Mouse (Mus musculus): ENCODE measurements around the gene Pcyt1b. TPM values are rescaled to one million over a fixed set of nuclear protein-coding genes. Genes with fewer than 3 reads are reported as not detected.

The Pcyt1b gene
- 7.2 and 9.6 TPM in 2 replicates for polyA plus RNA-seq (2014; fragmentation: Nextera tagmentation; extraction: Ambion mirVana)

DNA sequence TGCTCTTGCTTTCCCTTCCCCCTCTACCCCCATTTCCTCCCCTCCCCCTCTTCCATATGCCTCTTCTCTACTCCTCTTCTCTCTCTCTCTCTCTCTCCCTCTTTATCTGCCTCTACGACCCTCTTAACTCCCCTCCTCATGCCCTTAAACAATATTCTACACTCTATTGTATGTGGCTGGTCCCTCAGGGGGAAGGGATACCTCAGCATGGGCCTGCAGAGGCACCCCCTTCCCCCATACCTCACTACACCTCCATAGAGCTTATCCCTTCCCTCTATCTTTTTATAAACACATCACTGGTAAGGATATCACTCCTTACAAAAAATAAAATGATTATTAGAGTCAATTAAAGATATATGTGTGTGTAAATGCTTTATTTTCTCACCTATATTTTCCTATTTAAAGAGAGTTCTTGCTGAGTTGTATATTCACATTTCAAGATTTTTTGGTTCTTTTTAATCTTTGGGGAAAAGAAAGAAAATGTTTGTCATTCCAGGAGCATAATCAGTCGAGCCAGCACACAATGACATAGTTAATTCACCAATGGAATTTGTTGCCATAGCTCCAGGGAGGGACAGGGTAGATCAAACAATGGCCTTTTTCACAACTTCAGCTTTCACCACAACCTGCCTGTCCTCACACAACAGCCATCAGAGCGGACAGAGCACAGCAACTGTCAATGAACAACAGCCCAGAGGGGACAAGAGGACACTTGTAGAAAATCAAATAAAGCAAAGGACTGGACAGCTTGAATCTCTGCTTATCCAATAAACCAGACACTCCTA is at the start of gene Pcyt1b:
Gene Pcyt1b, plus strand, starts transcription at position 646 of the 785 bp plus-strand sequence.
- Histone ChIP-seq H3K9me3 (ENCODE audit: control insufficient read depth, low read length) (no peaks in the 10 kb centered on the region), H3K36me3 (ENCODE audit: control insufficient read depth, insufficient read depth, low read length) (no peaks in the 10 kb centered on the region), H3K4me1 (ENCODE audit: control insufficient read depth, insufficient read depth, low read length) (no peaks in the 10 kb centered on the region), H3K27me3 (ENCODE audit: control insufficient read depth, insufficient read depth, low read length) (no peaks in the 10 kb centered on the region), H3K27ac (ENCODE audit: low read depth, low read length) (no peak within 1 kb of the TSS; the same call in 1 of the 2 replicates), H3K4me3 (ENCODE audit: low read depth, low read length) (no peak within 1 kb of the TSS), H3K4me2 (no peak within 1 kb of the TSS), H3K9ac (ENCODE audit: low read length) (no peak within 1 kb of the TSS)
- DNase-seq (ENCODE audit: low spot score, missing footprints) (no peak), ATAC-seq (ENCODE audit: low FRiP score) (peak; percentile 85)
- 26% methylated on average over 3 of the region's 3 CpGs for WGBS

DNA sequence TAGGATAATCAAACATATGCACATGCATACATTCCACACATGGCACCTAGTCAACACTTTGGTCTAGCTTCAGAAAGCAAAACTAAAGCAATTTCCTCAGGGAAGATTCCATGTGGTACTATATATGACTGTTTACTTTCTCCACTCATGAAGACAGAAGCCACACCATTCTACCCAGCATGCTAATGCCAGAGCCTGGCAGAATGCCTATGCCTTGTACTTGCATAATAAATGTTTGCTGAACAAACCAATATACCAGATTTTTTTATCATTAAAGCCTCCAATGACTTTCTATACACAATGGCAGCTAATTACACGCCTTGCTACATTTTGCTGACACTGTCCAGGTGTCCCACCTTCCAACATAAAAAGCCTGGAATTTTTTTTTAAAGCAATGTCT is 24.4 kb upstream of the Pcyt1b start:
- Histone ChIP-seq H3K4me3 (ENCODE audit: low read depth, low read length) (no peak overlapping the region), H3K4me1 (ENCODE audit: control insufficient read depth, insufficient read depth, low read length) (peaks cover 4% of the 10 kb centered on the region; the same call in 1 of the 2 replicates), H3K9ac (ENCODE audit: low read length) (no peak overlapping the region), H3K27ac (ENCODE audit: low read depth, low read length) (no peak overlapping the region), H3K9me3 (ENCODE audit: control insufficient read depth, low read length) (no peaks in the 10 kb centered on the region), H3K27me3 (ENCODE audit: control insufficient read depth, insufficient read depth, low read length) (no peaks in the 10 kb centered on the region), H3K36me3 (ENCODE audit: control insufficient read depth, insufficient read depth, low read length) (no peaks in the 10 kb centered on the region), H3K4me2 (peak overlapping the region; percentile 44)
- no peak for DNase-seq (ENCODE audit: low spot score, missing footprints)
- no peak for ATAC-seq (ENCODE audit: low FRiP score)
- WGBS: 80% methylated on average over 1 of the region's 1 CpGs

DNA sequence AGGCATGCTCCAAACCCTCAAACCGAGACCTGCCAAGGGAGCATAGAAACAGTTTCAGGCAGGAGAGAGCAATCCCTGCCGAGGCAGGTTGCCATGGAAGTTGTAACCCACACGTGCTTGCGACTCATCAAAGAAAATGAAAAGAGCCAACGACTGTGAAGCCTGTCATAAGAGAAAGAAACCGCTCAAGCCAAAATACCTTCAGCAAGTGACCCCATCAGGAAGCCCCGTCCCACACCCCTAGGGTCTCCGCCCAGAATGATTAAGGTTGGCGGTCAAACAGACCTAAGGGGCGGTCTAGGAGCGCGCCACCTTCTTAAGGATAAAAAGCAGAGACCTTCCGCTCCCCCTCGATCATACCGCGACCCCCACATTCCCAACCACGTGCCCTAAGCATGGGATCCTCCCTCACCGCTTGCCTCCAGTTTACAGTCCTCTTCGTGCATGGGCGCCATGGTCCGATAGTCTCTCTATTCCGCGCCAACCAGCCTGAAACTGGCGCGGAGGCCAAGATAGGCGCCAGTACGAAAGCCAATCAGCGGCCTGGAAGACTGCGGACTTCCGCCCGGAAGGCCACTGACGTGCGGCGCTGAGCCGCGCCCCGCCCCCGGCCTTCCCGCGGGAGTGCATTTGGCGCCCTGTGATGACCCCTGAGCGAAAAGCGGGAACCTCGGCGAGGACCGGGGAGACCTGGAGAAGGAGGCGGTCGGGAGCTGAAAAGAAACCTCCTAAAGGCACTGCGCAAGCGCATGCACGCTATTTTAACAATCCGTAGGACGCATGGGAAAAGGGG is 22.8 kb upstream of the Pcyt1b start, which contains the start of gene Pola1:
Gene Pola1, minus strand, starts transcription at position 499 of the 793 bp plus-strand sequence.
- no peaks in the 10 kb centered on the region for H3K27me3 ChIP-seq (ENCODE audit: control insufficient read depth, insufficient read depth, low read length)
- ATAC-seq (ENCODE audit: low FRiP score): peak; percentile 99
- H3K9ac ChIP-seq (ENCODE audit: low read length): peak within 1 kb of the TSS; percentile 62
- no peaks in the 10 kb centered on the region for H3K36me3 ChIP-seq (ENCODE audit: control insufficient read depth, insufficient read depth, low read length)
- 22% methylated on average over 53 of the region's 53 CpGs for WGBS
- no peak within 1 kb of the TSS for H3K27ac ChIP-seq (ENCODE audit: low read depth, low read length)
- H3K4me2 ChIP-seq: peak within 1 kb of the TSS; percentile 44
- no peaks in the 10 kb centered on the region for H3K9me3 ChIP-seq (ENCODE audit: control insufficient read depth, low read length)
- H3K4me3 ChIP-seq (ENCODE audit: low read depth, low read length): peak within 1 kb of the TSS; percentile 53
- DNase-seq (ENCODE audit: low spot score, missing footprints): peak; percentile 97
- peaks cover 4% of the 10 kb centered on the region; the same call in 1 of the 2 replicates for H3K4me1 ChIP-seq (ENCODE audit: control insufficient read depth, insufficient read depth, low read length)

- no peak for ATAC-seq (ENCODE audit: low FRiP score)
- no peaks in the 10 kb centered on the region for H3K36me3 ChIP-seq (ENCODE audit: control insufficient read depth, insufficient read depth, low read length)
- H3K4me2 ChIP-seq: no peak overlapping the region
- H3K9ac ChIP-seq (ENCODE audit: low read length): no peak overlapping the region
- no peak overlapping the region for H3K27ac ChIP-seq (ENCODE audit: low read depth, low read length)
- WGBS: 77% methylated on average over 2 of the region's 2 CpGs
- H3K9me3 ChIP-seq (ENCODE audit: control insufficient read depth, low read length): no peaks in the 10 kb centered on the region
- H3K4me1 ChIP-seq (ENCODE audit: control insufficient read depth, insufficient read depth, low read length): peaks cover 4% of the 10 kb centered on the region; the same call in 1 of the 2 replicates
- no peak overlapping the region for H3K4me3 ChIP-seq (ENCODE audit: low read depth, low read length)
- H3K27me3 ChIP-seq (ENCODE audit: control insufficient read depth, insufficient read depth, low read length): no peaks in the 10 kb centered on the region
- no peak for DNase-seq (ENCODE audit: low spot score, missing footprints)
Measured at GRCm38 (mm10) chrX:93634861-93635375, 19.7 kb upstream of the Pcyt1b start.

- Histone ChIP-seq H3K4me1 (ENCODE audit: control insufficient read depth, insufficient read depth, low read length) (no peaks in the 10 kb centered on the region), H3K27ac (ENCODE audit: low read depth, low read length) (no peak overlapping the region), H3K4me3 (ENCODE audit: low read depth, low read length) (no peak overlapping the region), H3K36me3 (ENCODE audit: control insufficient read depth, insufficient read depth, low read length) (no peaks in the 10 kb centered on the region), H3K27me3 (ENCODE audit: control insufficient read depth, insufficient read depth, low read length) (no peaks in the 10 kb centered on the region), H3K9ac (ENCODE audit: low read length) (no peak overlapping the region), H3K9me3 (ENCODE audit: control insufficient read depth, low read length) (no peaks in the 10 kb centered on the region), H3K4me2 (no peak overlapping the region)
- ATAC-seq (ENCODE audit: low FRiP score) (no peak), DNase-seq (ENCODE audit: low spot score, missing footprints) (no peak)
- WGBS: 89% methylated on average over 3 of the region's 3 CpGs
Measured at GRCm38 (mm10) chrX:93643600-93643999, 11.1 kb upstream of the Pcyt1b start.

DNA sequence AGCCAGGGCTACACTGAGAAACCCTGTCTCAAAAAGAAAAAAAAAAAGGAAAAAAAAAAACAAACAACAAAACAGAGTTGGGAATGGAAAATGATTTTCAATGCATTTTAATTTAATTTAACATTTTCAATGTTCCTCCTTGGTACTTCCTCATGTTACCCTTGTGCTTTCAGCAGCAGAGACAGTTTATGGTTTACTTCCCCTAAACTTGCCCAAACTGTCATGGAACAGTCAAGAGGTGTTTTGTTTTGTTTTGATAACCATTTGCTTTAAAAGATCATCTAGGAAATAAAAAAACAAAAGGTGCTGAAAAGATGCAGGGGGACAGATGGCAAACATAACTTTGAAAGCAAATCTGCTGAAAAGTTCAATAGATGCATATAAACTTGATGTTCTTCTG is 10.6 kb upstream of the Pcyt1b start:
- ATAC-seq (ENCODE audit: low FRiP score): no peak
- no peak overlapping the region for H3K4me3 ChIP-seq (ENCODE audit: low read depth, low read length)
- no peaks in the 10 kb centered on the region for H3K36me3 ChIP-seq (ENCODE audit: control insufficient read depth, insufficient read depth, low read length)
- H3K9ac ChIP-seq (ENCODE audit: low read length): no peak overlapping the region
- no peak for DNase-seq (ENCODE audit: low spot score, missing footprints)
- no peaks in the 10 kb centered on the region for H3K4me1 ChIP-seq (ENCODE audit: control insufficient read depth, insufficient read depth, low read length)
- H3K4me2 ChIP-seq: no peak overlapping the region
- H3K9me3 ChIP-seq (ENCODE audit: control insufficient read depth, low read length): no peaks in the 10 kb centered on the region
- H3K27me3 ChIP-seq (ENCODE audit: control insufficient read depth, insufficient read depth, low read length): no peaks in the 10 kb centered on the region
- no peak overlapping the region for H3K27ac ChIP-seq (ENCODE audit: low read depth, low read length)

DNA sequence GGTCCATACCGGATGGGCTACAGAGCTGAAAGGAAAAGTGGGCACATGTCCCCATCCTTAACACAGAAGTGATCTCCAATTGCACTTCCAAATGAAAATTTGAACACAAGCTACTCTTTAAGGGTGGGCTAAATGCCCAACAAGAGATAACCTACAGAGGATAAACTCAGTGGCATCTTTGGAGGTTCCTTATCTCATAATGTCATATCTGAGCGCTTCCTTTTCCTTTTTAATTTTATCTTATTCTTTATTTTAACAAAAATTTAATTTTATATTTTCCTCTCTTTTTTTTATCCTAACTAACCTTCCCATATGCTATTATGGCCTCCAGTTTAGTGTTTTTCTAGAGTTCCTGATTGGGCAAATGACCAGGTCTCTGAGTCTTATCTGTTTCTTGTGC is 3.9 kb upstream of the Pcyt1b start:
- H3K9ac ChIP-seq (ENCODE audit: low read length): no peak overlapping the region
- no peak for DNase-seq (ENCODE audit: low spot score, missing footprints)
- no peaks in the 10 kb centered on the region for H3K9me3 ChIP-seq (ENCODE audit: control insufficient read depth, low read length)
- no peak overlapping the region for H3K4me2 ChIP-seq
- WGBS: 94% methylated on average over 2 of the region's 2 CpGs
- no peaks in the 10 kb centered on the region for H3K4me1 ChIP-seq (ENCODE audit: control insufficient read depth, insufficient read depth, low read length)
- no peak overlapping the region for H3K27ac ChIP-seq (ENCODE audit: low read depth, low read length)
- no peaks in the 10 kb centered on the region for H3K27me3 ChIP-seq (ENCODE audit: control insufficient read depth, insufficient read depth, low read length)
- ATAC-seq (ENCODE audit: low FRiP score): no peak
- H3K4me3 ChIP-seq (ENCODE audit: low read depth, low read length): no peak overlapping the region
- H3K36me3 ChIP-seq (ENCODE audit: control insufficient read depth, insufficient read depth, low read length): no peaks in the 10 kb centered on the region

DNA sequence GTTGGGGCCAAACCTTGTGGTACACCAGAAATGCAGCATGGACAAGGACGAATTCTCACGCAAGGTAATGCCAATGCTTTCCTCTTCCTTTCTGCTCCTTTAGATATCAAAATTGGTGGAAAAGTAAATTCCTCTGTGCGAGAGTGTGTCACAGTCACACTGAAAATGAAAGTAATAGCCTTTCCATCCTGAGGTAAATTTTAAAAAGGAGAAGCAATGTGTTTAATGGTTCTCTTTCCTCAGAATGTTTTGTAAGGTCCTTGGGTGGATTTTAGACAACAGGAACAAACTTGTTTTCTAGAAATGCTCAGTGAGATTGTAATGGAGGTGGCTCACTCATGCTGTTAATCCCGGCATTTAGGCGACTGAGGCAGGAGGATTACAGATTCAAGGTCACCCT is 490 bp downstream of the Pcyt1b start:
- no peak overlapping the region; the same call in 1 of the 2 replicates for H3K27ac ChIP-seq (ENCODE audit: low read depth, low read length)
- 78% methylated on average over 5 of the region's 5 CpGs for WGBS

More for the DNA sequence above, 490 bp downstream of the Pcyt1b start:
- ATAC-seq (ENCODE audit: low FRiP score): no peak
- Histone ChIP-seq H3K4me1 (ENCODE audit: control insufficient read depth, insufficient read depth, low read length) (no peaks in the 10 kb centered on the region), H3K36me3 (ENCODE audit: control insufficient read depth, insufficient read depth, low read length) (no peaks in the 10 kb centered on the region), H3K9me3 (ENCODE audit: control insufficient read depth, low read length) (no peaks in the 10 kb centered on the region), H3K4me2 (no peak overlapping the region), H3K4me3 (ENCODE audit: low read depth, low read length) (no peak overlapping the region), H3K27me3 (ENCODE audit: control insufficient read depth, insufficient read depth, low read length) (no peaks in the 10 kb centered on the region), H3K9ac (ENCODE audit: low read length) (no peak overlapping the region)
- no peak for DNase-seq (ENCODE audit: low spot score, missing footprints)

Data from midbrain, embryonic 11.5 days (tissue).